ENCODE assay signal across 10 mouse cellular contexts in the genomic region with DNA sequence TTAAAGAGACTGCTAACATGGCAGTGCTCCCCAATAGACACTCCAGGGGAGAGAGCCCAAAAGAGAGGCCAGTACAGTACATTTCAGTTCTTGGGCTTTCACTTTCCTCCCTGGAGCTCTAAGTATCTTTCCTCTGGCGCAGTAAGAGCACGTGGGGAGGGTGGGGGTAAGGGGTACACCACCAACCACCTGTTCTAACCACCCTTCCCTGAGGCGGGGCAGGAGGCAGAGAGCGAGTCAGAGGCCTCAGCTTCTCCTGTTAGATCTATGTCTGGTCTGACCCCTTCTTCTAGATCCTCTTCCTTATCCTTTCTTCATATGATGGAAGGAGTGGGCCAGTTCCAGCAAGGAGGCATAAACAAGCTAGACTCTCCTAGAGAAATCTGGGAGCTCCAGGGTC. TPM values are rescaled to one million over a fixed set of nuclear protein-coding genes. Genes with fewer than 3 reads are reported as not detected.
A peak's percentile ranks its signal among the peaks of the same experiment; 100 is the strongest.
DNase-seq lines count a peak whose midpoint lies in the region; ATAC-seq and TF ChIP-seq lines count a peak whose summit lies in the region.
"Had no signal": no experiment of that assay in that cellular context is flagged by ENCODE, and none has a peak within 500 bp of the region (broad histone marks: within the 10 kb centered on the region; RNA-seq: fewer than 3 reads in every experiment).

No protein-coding gene starts in this region.

- DNase-seq in hindbrain, embryonic 10.5 days (ENCODE audit: low spot score), result no peak
- DNase-seq in hindbrain, embryonic 14.5 days (ENCODE audit: low spot score), result no peak
- no peak for DNase-seq in neural tube, embryonic 11.5 days (ENCODE audit: low spot score)
- DNase-seq in neural tube, embryonic 10.5 days (ENCODE audit: extremely low spot score, low spot score), result no peak
- no peak for DNase-seq in liver, postnatal 0 days
- DNase-seq in thymus, postnatal 4 days, result peak; percentile 67
- no peak for DNase-seq in gastrocnemius, postnatal 36 days
- DNase-seq: gastrocnemius, postnatal 10 days had no signal

- TF ChIP-seq EP300 in liver, postnatal 0 days (IDR thresholded peaks at IDR 0.05; ENCODE audit: low read depth), result no peak

- H3K4me3 ChIP-seq in hindbrain, embryonic 10.5 days, result peak overlapping the region; percentile 72; the same call in 1 of the 2 replicates
- no peak overlapping the region for H3K4me3 ChIP-seq in hindbrain, embryonic 14.5 days (replicated peaks; ENCODE audit: low read length)
- no peak overlapping the region for H3K4me3 ChIP-seq in neural tube, embryonic 11.5 days (ENCODE audit: low read depth, low read length)
- 0 out of 2 replicates have a peak overlapping the region, but pooled peaks have one; percentile 79 for H3K4me3 ChIP-seq in liver, postnatal 0 days (ENCODE audit: low read depth, low read length)

- peaks cover 74% of the 10 kb centered on the region for H3K27me3 ChIP-seq in hindbrain, embryonic 10.5 days (ENCODE audit: insufficient read depth, poor library complexity, severe bottlenecking)
- H3K27me3 ChIP-seq in hindbrain, embryonic 14.5 days (ENCODE audit: control insufficient read depth, insufficient read depth, low read length), result peaks cover 52% of the 10 kb centered on the region
- peaks cover 28% of the 10 kb centered on the region for H3K27me3 ChIP-seq in neural tube, embryonic 11.5 days (ENCODE audit: control insufficient read depth, insufficient read depth, low read length)
- H3K27me3 ChIP-seq in liver, postnatal 0 days (ENCODE audit: insufficient read depth, low read length), result peaks cover 40% of the 10 kb centered on the region

- H3K4me2 ChIP-seq in hindbrain, embryonic 14.5 days (replicated peaks), result no peak overlapping the region; the same call in 1 of the 2 replicates
- peak overlapping the region; percentile 15; the same call in 1 of the 2 replicates for H3K4me2 ChIP-seq in neural tube, embryonic 11.5 days (ENCODE audit: low read depth)
- peak overlapping the region; percentile 96 for H3K4me2 ChIP-seq in liver, postnatal 0 days (ENCODE audit: low read depth, low read length)

- no peak for ATAC-seq in hindbrain, embryonic 14.5 days (ENCODE audit: low FRiP score)
- ATAC-seq in neural tube, embryonic 11.5 days (ENCODE audit: insufficient read depth, low FRiP score, low TSS enrichment), result no peak
- ATAC-seq in liver, postnatal 0 days, result no peak
- no peak for ATAC-seq in inflammation-experienced regulatory T-cells, adult 6 months

- no peak for TF ChIP-seq CTCF in liver, postnatal 0 days (IDR thresholded peaks at IDR 0.05; ENCODE audit: low read depth)

- WGBS in hindbrain, embryonic 10.5 days, result 49% methylated on average over 4 of the region's 4 CpGs
- 61% methylated on average over 4 of the region's 4 CpGs for WGBS in hindbrain, embryonic 14.5 days
- whole genome bisulfite sequencing in neural tube, embryonic 11.5 days, result 55% methylated on average over 4 of the region's 4 CpGs
- 39% methylated on average over 4 of the region's 4 CpGs for WGBS in liver, postnatal 0 days (ENCODE audit: insufficient replicate concordance)

- no peak overlapping the region for H3K9ac ChIP-seq in hindbrain, embryonic 14.5 days
- no peak overlapping the region for H3K9ac ChIP-seq in neural tube, embryonic 11.5 days (ENCODE audit: low read length)
- peak overlapping the region; percentile 67 for H3K9ac ChIP-seq in liver, postnatal 0 days (replicated peaks)

- H3K4me1 ChIP-seq in hindbrain, embryonic 10.5 days (replicated peaks), result peaks cover 41% of the 10 kb centered on the region
- peaks cover 7% of the 10 kb centered on the region; the same call in 1 of the 2 replicates for H3K4me1 ChIP-seq in hindbrain, embryonic 14.5 days (replicated peaks; ENCODE audit: control insufficient read depth, insufficient read depth, low read length)
- H3K4me1 ChIP-seq in neural tube, embryonic 11.5 days (ENCODE audit: control insufficient read depth, insufficient read depth, low read length), result no peaks in the 10 kb centered on the region
- peaks cover 4% of the 10 kb centered on the region; the same call in 1 of the 2 replicates for H3K4me1 ChIP-seq in liver, postnatal 0 days (ENCODE audit: insufficient read depth)

- H3K36me3 ChIP-seq in hindbrain, embryonic 10.5 days, result no peaks in the 10 kb centered on the region
- H3K36me3 ChIP-seq in hindbrain, embryonic 14.5 days (replicated peaks; ENCODE audit: control insufficient read depth, insufficient read depth), result no peaks in the 10 kb centered on the region
- no peaks in the 10 kb centered on the region for H3K36me3 ChIP-seq in neural tube, embryonic 11.5 days (ENCODE audit: control insufficient read depth, insufficient read depth, low read length)
- no peaks in the 10 kb centered on the region for H3K36me3 ChIP-seq in liver, postnatal 0 days (replicated peaks; ENCODE audit: insufficient read depth, low read length)

- intact Hi-C loops in gastrocnemius, postnatal 36 days (cut with DNase I), result no loop called here

- H3K27ac ChIP-seq in hindbrain, embryonic 10.5 days, result peak overlapping the region; percentile 63; the same call in 1 of the 2 replicates
- no peak overlapping the region for H3K27ac ChIP-seq in hindbrain, embryonic 14.5 days
- H3K27ac ChIP-seq in neural tube, embryonic 11.5 days (ENCODE audit: low read depth, low read length), result no peak overlapping the region
- H3K27ac ChIP-seq in liver, postnatal 0 days (ENCODE audit: low read depth), result peak overlapping the region; percentile 93
- H3K27ac ChIP-seq: macrophage had no signal

- H3K9me3 ChIP-seq in hindbrain, embryonic 10.5 days, result no peaks in the 10 kb centered on the region
- no peaks in the 10 kb centered on the region for H3K9me3 ChIP-seq in hindbrain, embryonic 14.5 days (ENCODE audit: control insufficient read depth, low read length)
- no peaks in the 10 kb centered on the region for H3K9me3 ChIP-seq in neural tube, embryonic 11.5 days (ENCODE audit: control insufficient read depth, low read length)
- no peaks in the 10 kb centered on the region for H3K9me3 ChIP-seq in liver, postnatal 0 days (ENCODE audit: low read length)

RNA-seq across cellular contexts. Expression of a gene that starts 2.3 kb away (rescaled TPM):
- polyA plus RNA-seq in hindbrain, embryonic 10.5 days (2016; fragmentation: Nextera tagmentation; extraction: Ambion mirVana), result 5.0 and 13.5 TPM in 2 replicates
- polyA plus RNA-seq in hindbrain, embryonic 14.5 days (2014; fragmentation: Nextera tagmentation; extraction: Ambion mirVana), result 1.5 and 1.8 TPM in 2 replicates
- 14.4 and 17.3 TPM in 2 replicates for polyA plus RNA-seq in neural tube, embryonic 11.5 days (2014; fragmentation: Nextera tagmentation; extraction: Ambion mirVana)
- 7.3 and 7.8 TPM in 2 replicates for polyA plus RNA-seq in liver, postnatal 0 days (2015; fragmentation: Nextera tagmentation; extraction: Ambion mirVana)
- polyA plus RNA-seq in inflammation-experienced regulatory T-cells, adult 6 months (2017; shearing (Covaris generic)), result 1 to 10 TPM; 2.6 to 9.3 (median 3.9) TPM
- total RNA-seq in gastrocnemius, postnatal 36 days (2021), result 1 to 10 TPM; 2.1 to 4.6 TPM

RNA-seq across cellular contexts. Expression of a gene that starts 21.3 kb away (rescaled TPM):
- 205 and 257 TPM in 2 replicates for polyA plus RNA-seq in hindbrain, embryonic 10.5 days (2016; fragmentation: Nextera tagmentation; extraction: Ambion mirVana)
- 129 and 149 TPM in 2 replicates for polyA plus RNA-seq in hindbrain, embryonic 14.5 days (2014; fragmentation: Nextera tagmentation; extraction: Ambion mirVana)
- 245 and 251 TPM in 2 replicates for polyA plus RNA-seq in neural tube, embryonic 11.5 days (2014; fragmentation: Nextera tagmentation; extraction: Ambion mirVana)
- polyA plus RNA-seq in liver, postnatal 0 days (2015; fragmentation: Nextera tagmentation; extraction: Ambion mirVana), result 81.9 and 85.1 TPM in 2 replicates
- polyA plus RNA-seq in inflammation-experienced regulatory T-cells, adult 6 months (2017; shearing (Covaris generic)), result 100 to 1,000 TPM; 110 to 145 (median 137) TPM
- total RNA-seq in gastrocnemius, postnatal 36 days (2021), result 10 to 100 TPM; 32.8 to 39.0 TPM

RNA-seq across cellular contexts. Expression of a gene that starts 38.0 kb away (rescaled TPM):
- 2,868 and 3,332 TPM in 2 replicates for polyA plus RNA-seq in hindbrain, embryonic 10.5 days (2016; fragmentation: Nextera tagmentation; extraction: Ambion mirVana)
- polyA plus RNA-seq in hindbrain, embryonic 14.5 days (2014; fragmentation: Nextera tagmentation; extraction: Ambion mirVana), result 2,254 and 2,846 TPM in 2 replicates
- polyA plus RNA-seq in neural tube, embryonic 11.5 days (2014; fragmentation: Nextera tagmentation; extraction: Ambion mirVana), result 3,132 and 3,213 TPM in 2 replicates
- polyA plus RNA-seq in liver, postnatal 0 days (2015; fragmentation: Nextera tagmentation; extraction: Ambion mirVana), result 2,058 and 2,065 TPM in 2 replicates
- 1,000 to 10,000 TPM; 5,582 to 7,160 (median 6,033) TPM for polyA plus RNA-seq in inflammation-experienced regulatory T-cells, adult 6 months (2017; shearing (Covaris generic))
- total RNA-seq in gastrocnemius, postnatal 36 days (2021), result 100 to 1,000 TPM; 857 to 980 TPM

RNA-seq across cellular contexts. Expression of a gene that starts 39.4 kb away (rescaled TPM):
- 472 and 519 TPM in 2 replicates for polyA plus RNA-seq in hindbrain, embryonic 10.5 days (2016; fragmentation: Nextera tagmentation; extraction: Ambion mirVana)
- 450 and 573 TPM in 2 replicates for polyA plus RNA-seq in hindbrain, embryonic 14.5 days (2014; fragmentation: Nextera tagmentation; extraction: Ambion mirVana)
- polyA plus RNA-seq in neural tube, embryonic 11.5 days (2014; fragmentation: Nextera tagmentation; extraction: Ambion mirVana), result 626 and 686 TPM in 2 replicates
- polyA plus RNA-seq in liver, postnatal 0 days (2015; fragmentation: Nextera tagmentation; extraction: Ambion mirVana), result 469 and 517 TPM in 2 replicates
- 1,000 to 10,000 TPM; 1,205 to 1,760 (median 1,564) TPM for polyA plus RNA-seq in inflammation-experienced regulatory T-cells, adult 6 months (2017; shearing (Covaris generic))
- 100 to 1,000 TPM; 289 to 338 TPM for total RNA-seq in gastrocnemius, postnatal 36 days (2021)

RNA-seq across cellular contexts. Expression of a gene that starts 39.5 kb away (rescaled TPM):
- polyA plus RNA-seq in hindbrain, embryonic 10.5 days (2016; fragmentation: Nextera tagmentation; extraction: Ambion mirVana), result 16.9 and 19.9 TPM in 2 replicates
- polyA plus RNA-seq in hindbrain, embryonic 14.5 days (2014; fragmentation: Nextera tagmentation; extraction: Ambion mirVana), result 14.5 and 16.3 TPM in 2 replicates
- 16.6 and 18.3 TPM in 2 replicates for polyA plus RNA-seq in neural tube, embryonic 11.5 days (2014; fragmentation: Nextera tagmentation; extraction: Ambion mirVana)
- 5.0 and 5.4 TPM in 2 replicates for polyA plus RNA-seq in liver, postnatal 0 days (2015; fragmentation: Nextera tagmentation; extraction: Ambion mirVana)
- 1 to 10 TPM; 5.6 to 9.2 (median 6.0) TPM for polyA plus RNA-seq in inflammation-experienced regulatory T-cells, adult 6 months (2017; shearing (Covaris generic))
- 1 to 10 TPM; 3.7 to 5.3 TPM for total RNA-seq in gastrocnemius, postnatal 36 days (2021)

Comparison
In these comparisons a context has a peak if more than half of its experiments do, and no peak if none do; other contexts are left out.
1. H3K27ac ChIP-seq: peak in hindbrain, embryonic 10.5 days (single experiment) and liver, postnatal 0 days (single experiment); none in hindbrain, embryonic 14.5 days (single experiment) and neural tube, embryonic 11.5 days (single experiment).
2. H3K4me3 ChIP-seq: peak in hindbrain, embryonic 10.5 days (single experiment) and liver, postnatal 0 days (single experiment); none in hindbrain, embryonic 14.5 days (single experiment) and neural tube, embryonic 11.5 days (single experiment).